Comparison of ENCODE assay signal across 8 mouse cellular contexts in the genomic region with DNA sequence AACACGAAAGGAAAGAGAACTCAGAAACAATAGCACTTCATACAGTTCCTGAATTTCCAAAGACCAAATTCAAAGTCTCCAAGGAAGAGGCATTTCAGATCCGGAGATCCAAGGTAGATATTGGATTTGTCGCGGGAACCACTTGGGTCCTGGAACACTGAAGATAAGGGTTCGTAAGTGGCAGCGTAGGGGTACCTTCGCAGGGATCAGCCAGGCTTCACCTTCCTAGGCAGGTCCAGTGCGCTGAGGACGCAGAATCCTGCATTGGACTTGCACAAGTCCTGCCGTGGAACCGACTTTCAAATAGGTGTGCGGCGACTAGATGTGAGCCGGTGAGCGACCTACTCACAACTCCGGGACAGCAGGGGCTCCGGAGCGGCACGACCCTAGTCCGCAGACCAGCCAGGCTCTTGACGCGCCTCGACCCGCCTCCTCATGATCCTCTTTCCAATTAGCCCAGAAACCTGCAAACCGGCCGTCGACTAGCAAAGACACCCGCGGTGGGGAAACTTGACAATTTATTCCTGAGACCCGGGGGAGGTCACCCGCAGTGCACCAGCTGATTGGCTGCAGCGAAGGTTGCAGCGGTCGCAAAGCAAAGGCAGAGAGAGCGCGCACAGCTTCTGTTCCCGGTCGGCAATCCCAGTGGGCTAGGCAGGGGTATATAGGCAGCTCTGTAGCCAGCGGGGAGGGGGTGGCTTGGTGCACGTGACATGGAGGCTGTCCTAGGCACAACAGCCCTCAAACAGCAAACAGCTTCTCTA.
A peak's percentile ranks its signal among the peaks of the same experiment; 100 is the strongest.
DNase-seq lines count a peak whose midpoint lies in the region; ATAC-seq and TF ChIP-seq lines count a peak whose summit lies in the region.

No protein-coding gene starts in this region.

- peaks cover 39% of the 10 kb centered on the region for H3K27me3 ChIP-seq in lung, embryonic 15.5 days
- no peaks in the 10 kb centered on the region for H3K27me3 ChIP-seq in forebrain, embryonic 16.5 days (replicated peaks; ENCODE audit: control insufficient read depth, insufficient read depth, low read length)
- H3K27me3 ChIP-seq in hindbrain, postnatal 0 days (ENCODE audit: insufficient read depth, low read length) = no peaks in the 10 kb centered on the region
- peaks cover 50% of the 10 kb centered on the region for H3K27me3 ChIP-seq in midbrain, embryonic 13.5 days

- H3K4me2 ChIP-seq in lung, embryonic 15.5 days = peak overlapping the region; percentile 60
- peak overlapping the region; percentile 60 for H3K4me2 ChIP-seq in forebrain, embryonic 16.5 days (ENCODE audit: low read length)
- peak overlapping the region; percentile 61 for H3K4me2 ChIP-seq in hindbrain, postnatal 0 days (ENCODE audit: low read depth, low read length)
- H3K4me2 ChIP-seq in midbrain, embryonic 13.5 days (replicated peaks) = peak overlapping the region; percentile 62

- peak overlapping the region; percentile 24 for H3K4me3 ChIP-seq in lung, embryonic 15.5 days
- H3K4me3 ChIP-seq in lung, adult 2 months (replicated peaks; ENCODE audit: extremely low read depth, low read depth, low read length) = no peak overlapping the region
- peak overlapping the region; percentile 35 for H3K4me3 ChIP-seq in forebrain, embryonic 16.5 days (replicated peaks; ENCODE audit: low read length)
- H3K4me3 ChIP-seq in hindbrain, postnatal 0 days (ENCODE audit: low read length) = peak overlapping the region; percentile 38
- peak overlapping the region; percentile 38 for H3K4me3 ChIP-seq in midbrain, embryonic 13.5 days (replicated peaks)

- H3K9ac ChIP-seq in lung, embryonic 15.5 days = no peak overlapping the region
- peak overlapping the region; percentile 40 for H3K9ac ChIP-seq in forebrain, embryonic 16.5 days (replicated peaks; ENCODE audit: low read depth, low read length)
- H3K9ac ChIP-seq in hindbrain, postnatal 0 days (replicated peaks; ENCODE audit: low read length) = peak overlapping the region; percentile 28; the same call in 1 of the 2 replicates
- H3K9ac ChIP-seq in midbrain, embryonic 13.5 days (replicated peaks) = peak overlapping the region; percentile 52

- no peaks in the 10 kb centered on the region for H3K9me3 ChIP-seq in lung, embryonic 15.5 days
- H3K9me3 ChIP-seq in forebrain, embryonic 16.5 days (ENCODE audit: control insufficient read depth, low read length) = no peaks in the 10 kb centered on the region
- no peaks in the 10 kb centered on the region for H3K9me3 ChIP-seq in hindbrain, postnatal 0 days (ENCODE audit: low read length)
- H3K9me3 ChIP-seq in midbrain, embryonic 13.5 days = no peaks in the 10 kb centered on the region

- no peak overlapping the region for H3K27ac ChIP-seq in lung, embryonic 15.5 days
- H3K27ac ChIP-seq in forebrain, embryonic 16.5 days (ENCODE audit: low read length) = no peak overlapping the region
- peak overlapping the region; percentile 32; the same call in 1 of the 2 replicates for H3K27ac ChIP-seq in hindbrain, postnatal 0 days
- peak overlapping the region; percentile 65 for H3K27ac ChIP-seq in midbrain, embryonic 13.5 days

- no peak for TF ChIP-seq POLR2A in lung, adult 2 months (IDR thresholded peaks at IDR 0.05; ENCODE audit: borderline replicate concordance, extremely low read depth, low read depth, low read length)

- no peak for DNase-seq in lung, adult 2 months
- DNase-seq in hindbrain, postnatal 0 days (ENCODE audit: low spot score) = peak; percentile 52
- DNase-seq in layer of hippocampus, postnatal 36 days = peak; percentile 59 to 66
- DNase-seq in testis, postnatal 14 days (ENCODE audit: low spot score) = peak; percentile 14
- DNase-seq in thymus, postnatal 36 days = no peak

- WGBS in lung, embryonic 15.5 days = 3% methylated on average over 40 of the region's 40 CpGs
- WGBS in lung, adult 2 months = 9% methylated on average over 40 of the region's 40 CpGs
- under 1% methylated on average over 40 of the region's 40 CpGs for WGBS in forebrain, embryonic 16.5 days
- 6% methylated on average over 40 of the region's 40 CpGs for WGBS in hindbrain, postnatal 0 days
- under 1% methylated on average over 40 of the region's 40 CpGs for WGBS in midbrain, embryonic 13.5 days

- peaks cover 12% of the 10 kb centered on the region; the same call in 1 of the 2 replicates for H3K4me1 ChIP-seq in lung, embryonic 15.5 days
- no peaks in the 10 kb centered on the region for H3K4me1 ChIP-seq in lung, adult 2 months (ENCODE audit: control insufficient read depth, insufficient read depth, low read length)
- H3K4me1 ChIP-seq in forebrain, embryonic 16.5 days (replicated peaks; ENCODE audit: control insufficient read depth, insufficient read depth, low read length) = peaks cover 25% of the 10 kb centered on the region
- 0 out of 2 replicates have a peak, but pooled peaks cover 7% of the 10 kb centered on the region for H3K4me1 ChIP-seq in hindbrain, postnatal 0 days (ENCODE audit: insufficient read depth, low read length)
- H3K4me1 ChIP-seq in midbrain, embryonic 13.5 days (replicated peaks) = peaks cover 32% of the 10 kb centered on the region

- no peak for TF ChIP-seq CTCF in lung, adult 2 months (IDR thresholded peaks at IDR 0.05; ENCODE audit: insufficient read depth, low read length)
- TF ChIP-seq CTCF in hindbrain, postnatal 0 days (IDR thresholded peaks at IDR 0.05; ENCODE audit: low read depth) = no peak

- peak; percentile 53; the same call in 1 of the 2 replicates for ATAC-seq in lung, embryonic 15.5 days (ENCODE audit: borderline replicate concordance, extremely low read depth, low FRiP score, low TSS enrichment)
- peak; percentile 93 for ATAC-seq in forebrain, embryonic 16.5 days
- ATAC-seq in hindbrain, postnatal 0 days = peak; percentile 43; the same call in 1 of the 2 replicates
- peak; percentile 86 for ATAC-seq in midbrain, embryonic 13.5 days

- H3K36me3 ChIP-seq in lung, embryonic 15.5 days = no peaks in the 10 kb centered on the region
- H3K36me3 ChIP-seq in forebrain, embryonic 16.5 days (ENCODE audit: control insufficient read depth, insufficient read depth) = no peaks in the 10 kb centered on the region
- no peaks in the 10 kb centered on the region for H3K36me3 ChIP-seq in hindbrain, postnatal 0 days (ENCODE audit: insufficient read depth, low read length)
- H3K36me3 ChIP-seq in midbrain, embryonic 13.5 days = no peaks in the 10 kb centered on the region

Comparison
In these comparisons a context has a peak if more than half of its experiments do, and no peak if none do; other contexts are left out.
1. ATAC-seq: peak in every context shown above with its lines; median percentile 93 in forebrain, embryonic 16.5 days; 86 in midbrain, embryonic 13.5 days; 53 in lung, embryonic 15.5 days; 43 in hindbrain, postnatal 0 days.
2. H3K27ac ChIP-seq: peak in hindbrain, postnatal 0 days (single experiment) and midbrain, embryonic 13.5 days (single experiment); none in lung, embryonic 15.5 days (single experiment) and forebrain, embryonic 16.5 days (single experiment).
3. DNase-seq: peak in hindbrain, postnatal 0 days (single experiment), layer of hippocampus, postnatal 36 days (2 of 2) and testis, postnatal 14 days (single experiment); none in lung, adult 2 months (single experiment) and thymus, postnatal 36 days (0 of 2).
4. Peak in every context shown above with its lines, with median percentiles within 50 percentile points of each other: H3K4me2 ChIP-seq.